Mouse (Mus musculus) bone marrow, adult 2 months (tissue): ENCODE measurements at regions not wholly inside any gene's neighbourhood (a gene's known extent, or its start where the extent isn't known, plus 50 kb on each side); places are given as distances from the start of the nearest gene placed in this dataset.

Experiments used
- CTCF ChIP-seq: fragments of 200-500 bp; IDR thresholded peaks from 2 replicates; pipeline ENCODE4 v1.5.1; 2011; ENCODE audit warnings: low read length, control low read depth; ENCODE audit not compliant: control insufficient read depth, insufficient read depth
- POLR2A ChIP-seq: fragments of 200-500 bp; IDR thresholded peaks from 2 replicates; pipeline ENCODE4 v1.6.1; 2011; ENCODE audit warnings: low read depth, mild to moderate bottlenecking, control low read depth, low read length, borderline replicate concordance; ENCODE audit not compliant: control insufficient read depth

DNA sequence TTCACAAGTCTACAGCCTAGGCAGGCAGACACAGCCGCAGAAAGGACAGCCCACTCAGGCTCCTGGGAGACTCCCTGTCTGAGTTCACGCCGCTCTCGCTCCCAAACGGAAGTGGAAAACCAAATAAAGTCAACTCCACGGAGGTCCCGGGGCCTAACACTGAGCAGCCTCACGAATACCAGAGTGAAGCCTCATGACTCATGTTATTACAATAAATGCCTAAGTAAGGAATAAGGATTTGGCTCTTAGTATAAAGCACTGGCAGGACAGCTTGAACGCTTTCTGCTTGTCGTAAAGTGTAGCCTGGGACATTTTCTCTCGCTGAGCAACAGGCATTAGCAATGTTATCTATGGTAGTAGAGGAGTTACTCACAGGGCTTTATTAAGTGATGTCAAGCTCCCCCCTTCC lies 181.7 kb downstream of the Msrb3 start:
- TF ChIP-seq CTCF (no peak), POLR2A (no peak)
